Mouse (Mus musculus) testis, adult 2 months (tissue): Measurements from ENCODE around the gene Pacs2. TPM values are rescaled to one million over a fixed set of nuclear protein-coding genes. Genes with fewer than 3 reads are reported as not detected.

Experiments
- H3K27ac ChIP-seq: fragments of 200-500 bp; 2 replicates; pipeline ENCODE4 v1.5.1; 2012; ENCODE audit warnings: low read depth, low read length; ENCODE audit not compliant: control insufficient read depth, insufficient read depth
- H3K27me3 ChIP-seq: fragments of 200-500 bp; 2 replicates; pipeline ENCODE4 v1.6.1; 2012; ENCODE audit warnings: mild to moderate bottlenecking, low read length, moderate library complexity; ENCODE audit not compliant: control insufficient read depth, insufficient read depth
- H3K36me3 ChIP-seq: fragments of 200-500 bp; 2 replicates; pipeline ENCODE4 v1.6.1; 2012; ENCODE audit warnings: mild to moderate bottlenecking, low read length; ENCODE audit not compliant: control insufficient read depth, insufficient read depth
- H3K4me1 ChIP-seq: fragments of 200-500 bp; 2 replicates; pipeline ENCODE4 v1.6.1; 2012; ENCODE audit warnings: low read length; ENCODE audit not compliant: control insufficient read depth, insufficient read depth
- H3K4me3 ChIP-seq: fragments of 200-500 bp; 2 replicates; pipeline ENCODE4 v1.5.1; 2012; ENCODE audit warnings: low read depth, mild to moderate bottlenecking, low read length, moderate library complexity, mixed read lengths; ENCODE audit not compliant: control insufficient read depth
- CTCF ChIP-seq: fragments of 200-500 bp; IDR thresholded peaks from 2 replicates; pipeline ENCODE4 v1.5.1; 2012; ENCODE audit warnings: low read depth, mild to moderate bottlenecking, inconsistent platforms, low read length, moderate library complexity; ENCODE audit not compliant: control insufficient read depth, insufficient read depth, insufficient replicate concordance
- POLR2A ChIP-seq: fragments of 200-500 bp; IDR thresholded peaks from 2 replicates; pipeline ENCODE4 v1.6.1; 2012; ENCODE audit warnings: low read depth, mild to moderate bottlenecking, inconsistent platforms, low read length, moderate library complexity; ENCODE audit not compliant: control insufficient read depth
- polyA plus RNA-seq: library from polyadenylated mRNA; depleted of rRNA; stranded (reverse); fragments of >200 nt; gene quantifications from 2 replicates; pipeline ENCODE4 v1.2.3, GENCODE M21; 2012

Pacs2 gene
- polyA plus RNA-seq, 1 experiment: 216 TPM

- Histone ChIP-seq H3K27me3 (no peaks in the 10 kb centered on the region), H3K4me3 (peak within 1 kb of the TSS; percentile 97), H3K27ac (peak within 1 kb of the TSS; percentile 95), H3K4me1 (peaks cover 7% of the 10 kb centered on the region), H3K36me3 (no peaks in the 10 kb centered on the region)
- TF ChIP-seq POLR2A (peak; percentile 60), CTCF (no peak; the same call in 1 of the 2 replicates)
Measured at GRCm38 (mm10) chr12:113000294-113001132, 13.8 kb upstream of the Pacs2 start, which contains the start of gene Brf1. Brf1 (minus strand) TSS chr12:113000704.

GRCm38 (mm10) chr12:113001133-113001474, 13.2 kb upstream of the Pacs2 start:
- Histone ChIP-seq H3K27me3 (no peaks in the 10 kb centered on the region), H3K36me3 (no peaks in the 10 kb centered on the region), H3K4me3 (peak overlapping the region; percentile 97), H3K27ac (peak overlapping the region; percentile 93), H3K4me1 (peaks cover 7% of the 10 kb centered on the region)
- TF ChIP-seq POLR2A: no peak
- no peak for TF ChIP-seq CTCF

GRCm38 (mm10) chr12:113002667-113003066, 11.6 kb upstream of the Pacs2 start:
- no peak overlapping the region for H3K27ac ChIP-seq
- H3K27me3 ChIP-seq: no peaks in the 10 kb centered on the region
- H3K36me3 ChIP-seq: no peaks in the 10 kb centered on the region
- no peak overlapping the region for H3K4me3 ChIP-seq
- peaks cover 6% of the 10 kb centered on the region for H3K4me1 ChIP-seq
- TF ChIP-seq POLR2A (no peak), CTCF (no peak)

GRCm38 (mm10) chr12:113004011-113004410, 10.3 kb upstream of the Pacs2 start:
- Histone ChIP-seq H3K27ac (no peak overlapping the region), H3K4me3 (no peak overlapping the region), H3K36me3 (no peaks in the 10 kb centered on the region), H3K27me3 (no peaks in the 10 kb centered on the region), H3K4me1 (peaks cover 4% of the 10 kb centered on the region)
- no peak for TF ChIP-seq CTCF
- no peak for TF ChIP-seq POLR2A

GRCm38 (mm10) chr12:113004993-113005392, 9.3 kb upstream of the Pacs2 start:
- Histone ChIP-seq H3K27me3 (no peaks in the 10 kb centered on the region), H3K36me3 (no peaks in the 10 kb centered on the region), H3K4me3 (peak overlapping the region; percentile 2; the same call in 1 of the 2 replicates), H3K4me1 (peaks cover 4% of the 10 kb centered on the region), H3K27ac (no peak overlapping the region)
- TF ChIP-seq POLR2A (no peak), CTCF (peak; percentile 37; the same call in 1 of the 2 replicates)

GRCm38 (mm10) chr12:113011702-113012360, 2.5 kb upstream of the Pacs2 start:
- H3K27me3 ChIP-seq: no peaks in the 10 kb centered on the region
- H3K27ac ChIP-seq: no peak overlapping the region
- H3K4me3 ChIP-seq: no peak overlapping the region
- no peak for TF ChIP-seq CTCF
- no peak for TF ChIP-seq POLR2A
- no peaks in the 10 kb centered on the region for H3K36me3 ChIP-seq
- peaks cover 19% of the 10 kb centered on the region for H3K4me1 ChIP-seq

GRCm38 (mm10) chr12:113012443-113012842, 1.9 kb upstream of the Pacs2 start:
- no peak overlapping the region for H3K27ac ChIP-seq

More at GRCm38 (mm10) chr12:113012443-113012842, 1.9 kb upstream of the Pacs2 start:
- no peaks in the 10 kb centered on the region for H3K27me3 ChIP-seq
- H3K4me1 ChIP-seq: peaks cover 19% of the 10 kb centered on the region
- no peaks in the 10 kb centered on the region for H3K36me3 ChIP-seq
- H3K4me3 ChIP-seq: no peak overlapping the region
- no peak for TF ChIP-seq POLR2A
- TF ChIP-seq CTCF: no peak
